Mouse (Mus musculus): Measurements from ENCODE around the gene Nek8. TPM values are rescaled to one million over a fixed set of nuclear protein-coding genes. Genes with fewer than 3 reads are reported as not detected.

The Nek8 gene
- 3.6 and 3.9 TPM in 2 replicates for total RNA-seq (2023)

DNA sequence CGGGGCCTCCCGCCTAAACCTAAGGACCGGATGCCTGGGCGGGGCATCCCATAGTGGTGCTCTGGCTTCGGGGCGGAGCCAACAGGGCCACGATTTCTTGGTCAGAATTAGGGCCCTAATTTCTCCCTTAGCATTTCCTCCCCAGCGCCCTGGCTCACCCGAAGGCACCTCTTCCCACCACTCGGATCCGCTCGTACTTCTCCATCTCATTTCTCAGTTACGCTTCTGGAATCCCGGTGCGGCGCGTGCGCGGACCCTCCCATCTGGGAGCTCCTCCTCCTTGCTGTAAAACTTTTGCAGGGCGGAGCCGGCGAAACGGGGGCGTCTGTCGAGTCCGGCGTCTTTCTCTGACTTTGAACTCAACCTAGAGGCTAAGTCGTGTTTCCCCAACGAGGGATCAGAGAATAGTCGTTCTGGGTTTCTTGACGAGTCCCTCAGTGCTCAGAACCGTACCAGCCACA lies at the start of gene Nek8, which contains the start of gene Tlcd1:
Gene Nek8, minus strand, starts transcription at position 274 of the 461 bp plus-strand sequence.
Gene Tlcd1, plus strand, starts transcription at position 310 of the 461 bp plus-strand sequence.

DNA sequence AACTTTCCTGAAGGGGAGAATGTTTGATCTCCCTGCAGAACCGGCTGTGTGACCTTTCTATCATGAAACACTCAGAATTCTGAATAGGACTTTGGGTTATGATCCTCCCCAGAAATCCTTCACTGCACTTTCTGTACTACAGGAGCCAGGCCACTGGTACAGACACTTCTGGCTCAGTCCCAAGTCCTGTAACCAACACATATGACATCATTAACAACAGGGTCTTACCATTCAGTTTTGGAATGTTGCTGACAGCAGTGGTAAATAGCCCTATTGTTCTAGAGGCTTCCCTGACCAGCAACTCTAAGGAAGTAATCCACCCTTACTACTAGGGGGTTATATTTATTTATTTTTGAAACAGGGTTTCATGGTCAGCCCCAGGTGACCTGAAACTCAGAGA lies 16.6 kb upstream of the Nek8 start, which contains the start of gene Proca1:
Gene Proca1, plus strand, starts transcription at position 280 of the 400 bp plus-strand sequence.

DNA sequence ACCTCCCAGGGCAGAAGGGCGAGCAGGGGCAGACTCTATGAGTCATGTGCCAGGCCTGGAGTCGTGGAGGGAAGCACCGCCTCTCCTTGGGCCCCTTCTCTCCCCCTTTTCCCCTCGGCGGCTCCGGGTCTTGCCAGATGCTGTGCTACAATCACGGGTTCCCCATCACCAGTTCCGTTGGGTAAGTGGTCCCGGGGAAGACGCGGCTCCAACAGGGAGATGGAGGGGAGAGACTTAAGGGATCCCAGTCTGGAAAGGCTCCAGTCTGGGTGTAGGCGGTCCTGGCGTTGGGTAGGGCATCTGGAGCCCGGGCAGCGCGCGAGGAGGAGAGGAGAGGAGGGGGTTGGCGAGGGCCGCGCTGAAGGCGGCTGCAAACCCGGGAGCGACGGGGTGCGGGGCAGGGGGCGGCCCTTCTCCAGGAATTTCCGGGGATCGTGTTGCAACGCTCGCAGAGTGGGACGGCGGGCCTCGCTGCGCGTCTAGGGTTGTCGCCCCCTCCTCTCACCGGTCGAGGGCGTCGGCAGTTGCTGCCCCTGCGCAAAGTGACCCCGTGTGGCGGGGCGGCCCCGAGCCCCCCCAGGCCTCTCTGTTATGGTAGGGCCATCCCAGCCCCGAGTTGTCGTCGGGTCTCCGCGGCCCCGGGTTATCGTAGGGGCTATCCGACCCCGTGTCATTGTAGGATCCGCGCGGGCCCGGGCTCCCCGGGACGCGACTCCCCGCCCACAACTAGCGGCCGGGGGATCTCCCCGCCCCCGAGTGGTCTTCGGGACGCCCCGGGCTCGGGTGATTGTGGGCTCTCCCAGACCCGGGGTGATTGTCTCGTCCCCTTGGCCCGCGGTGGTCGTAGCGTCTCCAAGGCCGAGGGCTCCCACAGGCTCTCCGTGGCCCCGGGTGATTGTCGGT lies 12.1 kb upstream of the Nek8 start, which contains the start of gene Rab34:
Gene Rab34, plus strand, starts transcription at position 100 of the 903 bp plus-strand sequence.

DNA sequence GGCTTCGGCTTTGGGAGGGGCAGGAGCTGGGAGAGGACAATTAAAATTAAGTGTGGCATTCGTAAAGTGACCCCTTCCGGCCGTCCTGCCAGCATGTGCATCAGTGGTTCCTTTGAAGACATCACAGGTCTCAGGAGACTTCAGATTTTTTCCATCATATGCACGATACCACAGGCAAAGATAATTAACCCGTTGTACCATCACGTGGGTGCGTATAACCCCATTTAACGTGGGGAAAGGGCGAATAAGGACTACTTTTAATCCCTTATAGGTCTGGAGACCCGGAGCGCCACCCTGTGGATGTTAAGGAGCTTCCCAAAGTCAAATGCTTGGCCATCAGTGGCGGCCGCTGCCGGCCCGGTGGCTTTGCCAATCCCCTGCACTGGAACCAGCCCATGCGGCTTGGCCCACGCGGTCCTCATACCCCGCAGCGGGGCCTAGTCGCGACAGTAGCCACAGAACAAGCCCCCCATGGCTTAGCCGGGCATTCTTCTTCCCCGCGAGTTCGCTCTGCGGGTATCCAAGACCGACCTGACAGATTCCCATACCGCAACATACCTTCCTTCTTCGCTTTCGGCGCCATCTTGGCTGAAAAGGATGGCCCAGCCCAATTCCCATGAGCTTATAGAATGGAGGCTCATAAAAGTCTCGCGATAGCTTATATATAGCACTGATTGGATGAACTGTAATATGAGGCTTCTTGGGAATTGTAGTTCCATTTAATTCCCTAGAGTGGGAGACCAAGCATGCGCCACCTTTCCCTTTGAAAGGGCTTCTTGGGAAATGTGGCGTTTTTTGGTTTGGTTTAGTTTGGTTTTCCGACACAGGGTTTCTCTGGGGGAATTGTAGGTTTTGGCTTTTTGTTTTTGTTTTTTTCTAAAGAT lies 6.7 kb upstream of the Nek8 start, which contains the start of gene Rpl23a:
Gene Rpl23a, minus strand, starts transcription at position 624 of the 884 bp plus-strand sequence.

DNA sequence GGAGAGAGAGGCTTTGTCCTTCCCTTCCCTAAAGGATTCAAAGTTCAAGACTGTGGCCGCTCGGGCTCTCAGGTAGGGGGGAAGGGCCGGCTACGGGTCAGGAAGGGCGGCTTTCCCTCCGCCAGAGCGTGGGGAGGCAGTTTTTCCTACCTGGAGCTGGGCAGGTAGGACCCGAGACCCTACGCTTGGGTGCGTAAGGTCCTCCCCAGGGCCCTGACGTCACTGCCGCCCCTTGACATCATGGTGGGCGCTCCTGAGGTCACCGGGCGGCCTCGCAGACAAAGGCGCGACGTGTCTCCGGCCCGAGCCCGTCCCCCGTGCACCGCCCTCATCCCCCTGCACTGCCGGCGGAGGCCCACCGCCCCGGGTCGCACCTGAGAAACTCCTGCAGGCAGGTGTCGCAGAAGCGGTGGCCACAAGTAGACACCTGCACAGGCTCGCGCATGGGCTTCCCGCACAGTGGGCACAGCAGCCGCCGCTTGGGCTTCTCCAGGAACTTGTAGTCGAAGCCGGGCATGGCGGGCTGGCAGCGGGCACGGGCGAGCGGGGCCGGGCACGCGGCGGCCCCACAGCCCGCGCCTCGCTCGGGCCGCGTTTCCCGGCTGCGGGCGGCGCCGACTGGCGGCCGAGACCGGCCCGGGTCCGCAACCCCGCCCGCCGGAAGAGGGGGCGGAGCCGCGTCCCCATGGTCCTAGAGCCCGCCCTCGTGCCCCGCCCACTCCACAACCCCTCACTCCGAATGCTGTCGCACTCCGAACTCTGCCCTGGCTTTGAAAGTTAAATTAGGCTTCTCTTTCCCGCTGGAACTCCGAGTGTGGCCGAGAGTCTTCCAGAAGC lies 11.3 kb downstream of the Nek8 start, which contains the start of gene Traf4:
Gene Traf4, minus strand, starts transcription at position 666 of the 837 bp plus-strand sequence.

Other genes starting within 250 kb of the Nek8 start
- not detected in 2 replicates for gene Sez6, start 245.9 kb downstream of the Nek8 start, total RNA-seq (2023)
- 85.8 and 87.4 TPM in 2 replicates for gene Phf12, start 193.9 kb downstream of the Nek8 start, total RNA-seq (2023)
- 2.1 and 3.3 TPM in 2 replicates for gene Dhrs13, start 144.4 kb downstream of the Nek8 start, total RNA-seq (2023)
- 144 and 162 TPM in 2 replicates for gene Flot2, start 138.7 kb downstream of the Nek8 start, total RNA-seq (2023)
- 15.6 and 17.2 TPM in 2 replicates for gene Eral1, start 96.3 kb downstream of the Nek8 start, total RNA-seq (2023)
- 48.2 and 54.2 TPM in 2 replicates for gene Fam222b, start 82.0 kb downstream of the Nek8 start, total RNA-seq (2023)
- gene Traf4, start 11.1 kb downstream of the Nek8 start, total RNA-seq (2023) = 2.9 and 3.7 TPM in 2 replicates
- 6.2 and 12.3 TPM in 2 replicates for gene Tlcd1, start within 50 bp of the Nek8 start, total RNA-seq (2023)
- gene Rpl23a, start 6.9 kb upstream of the Nek8 start, total RNA-seq (2023) = 588 and 767 TPM in 2 replicates
- 0.93 and 9.1 TPM in 2 replicates for gene Rab34, start 11.8 kb upstream of the Nek8 start, total RNA-seq (2023)
- gene Proca1, start 16.7 kb upstream of the Nek8 start, total RNA-seq (2023) = 0.66 and 2.1 TPM in 2 replicates
- gene Sdf2, start 69.1 kb upstream of the Nek8 start, total RNA-seq (2023) = 41.3 and 43.1 TPM in 2 replicates
- 55.6 and 76.7 TPM in 2 replicates for gene Supt6, start 69.3 kb upstream of the Nek8 start, total RNA-seq (2023)
- gene 2610507B11Rik, start 85.1 kb upstream of the Nek8 start, total RNA-seq (2023) = 45.5 and 59.1 TPM in 2 replicates
- not detected in 2 replicates for gene BC030499, start 114.2 kb upstream of the Nek8 start, total RNA-seq (2023)
- gene Spag5, start 124.9 kb upstream of the Nek8 start, total RNA-seq (2023) = 61.2 and 103 TPM in 2 replicates
- gene Aldoc, start 146.3 kb upstream of the Nek8 start, total RNA-seq (2023) = 2.1 and 2.5 TPM in 2 replicates
- gene Pigs, start 151.7 kb upstream of the Nek8 start, total RNA-seq (2023) = 34.3 and 40.8 TPM in 2 replicates
- gene Unc119, start 166.8 kb upstream of the Nek8 start, total RNA-seq (2023) = 115 and 123 TPM in 2 replicates
- gene Foxn1, start 209.9 kb upstream of the Nek8 start, total RNA-seq (2023) = not detected in 2 replicates
- not detected in 2 replicates for gene Slc13a2, start 245.5 kb upstream of the Nek8 start, total RNA-seq (2023)